Mouse (Mus musculus) frontal cortex, postnatal 25 days (tissue): ENCODE measurements around the gene Gm11733.

Experiments used
- DNase-seq, 2 experiments: peaks; one replicate each; pipeline ENCODE4 v3.0.0; 2022; ENCODE audit warnings: low spot score in 2 of 2

The Gm11733 gene

DNA sequence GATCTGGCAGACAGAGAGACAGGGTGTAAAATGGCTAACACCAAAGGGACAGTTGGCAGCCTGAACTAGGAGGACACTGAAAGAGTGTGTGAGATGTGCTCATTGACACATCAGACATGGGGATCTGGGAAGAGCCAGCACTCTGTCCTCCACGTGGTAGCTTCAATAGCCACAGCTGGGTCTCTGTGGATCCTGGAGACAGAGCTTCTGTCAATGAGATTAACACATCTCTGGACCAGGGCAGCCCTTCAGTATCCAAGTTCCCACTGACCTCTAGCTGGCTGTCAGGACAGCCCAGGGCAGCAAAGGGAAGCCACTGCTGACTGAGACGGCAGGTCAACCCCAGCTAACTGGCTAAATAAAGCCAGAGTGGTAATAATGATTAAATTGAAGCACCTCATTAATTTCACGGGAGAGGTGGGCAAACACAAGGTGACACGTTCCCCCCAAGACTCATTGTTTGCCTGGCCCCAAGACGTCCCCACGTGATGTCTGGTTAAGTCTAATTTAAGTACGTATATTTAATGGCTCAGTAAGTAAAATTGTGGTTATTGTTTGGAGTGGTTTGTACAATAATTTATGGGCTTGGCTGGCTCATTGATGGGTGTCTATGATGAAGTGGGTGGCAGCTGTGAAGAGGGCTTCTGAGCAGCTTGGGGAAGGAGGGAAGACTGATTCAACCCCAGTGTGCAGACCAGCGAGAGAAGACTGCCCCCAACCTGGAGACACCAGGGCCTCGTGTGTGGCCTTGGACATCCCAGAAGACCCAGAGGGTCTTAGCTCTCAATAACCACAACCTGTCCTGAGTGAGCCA, 51.5 kb downstream of the Gm11733 start:
- DNase-seq = no peak

DNA sequence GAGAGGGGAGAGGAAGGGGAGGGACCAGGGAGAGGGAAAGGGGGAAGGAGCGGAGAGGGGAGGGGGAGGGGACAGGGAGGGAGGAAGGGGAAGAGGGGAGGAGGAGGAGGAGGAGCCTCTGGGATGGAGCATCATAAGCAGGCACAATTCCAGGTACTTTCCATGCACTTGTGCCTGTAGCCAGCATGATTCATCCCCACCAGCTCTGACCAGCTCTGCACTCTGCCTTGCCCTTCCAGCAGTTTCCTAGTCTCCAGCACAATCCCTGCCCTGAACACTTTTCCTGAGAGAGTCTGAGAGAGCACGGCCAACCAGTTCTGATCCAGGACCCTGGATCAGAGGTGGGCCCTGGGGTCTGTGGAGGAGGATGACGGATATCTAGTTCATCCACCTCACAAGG, 52.4 kb downstream of the Gm11733 start:
- DNase-seq = no peak
